Mouse (Mus musculus) lung, adult 2 months (tissue): ENCODE measurements at regions not wholly inside any gene's neighbourhood (a gene's known extent, or its start where the extent isn't known, plus 50 kb on each side); places are given as distances from the start of the nearest gene placed in this dataset.

Experiments used
- CTCF ChIP-seq: fragments of 200-500 bp; IDR thresholded peaks from 2 replicates; pipeline ENCODE4 v1.5.1; 2011; ENCODE audit warnings: mild to moderate bottlenecking, low read length, control low read depth; ENCODE audit not compliant: insufficient read depth
- POLR2A ChIP-seq: fragments of 200-500 bp; IDR thresholded peaks from 2 replicates; pipeline ENCODE4 v1.6.1; 2011; ENCODE audit warnings: low read depth, mild to moderate bottlenecking, control low read depth, low read length, borderline replicate concordance; ENCODE audit errors: extremely low read depth

DNA sequence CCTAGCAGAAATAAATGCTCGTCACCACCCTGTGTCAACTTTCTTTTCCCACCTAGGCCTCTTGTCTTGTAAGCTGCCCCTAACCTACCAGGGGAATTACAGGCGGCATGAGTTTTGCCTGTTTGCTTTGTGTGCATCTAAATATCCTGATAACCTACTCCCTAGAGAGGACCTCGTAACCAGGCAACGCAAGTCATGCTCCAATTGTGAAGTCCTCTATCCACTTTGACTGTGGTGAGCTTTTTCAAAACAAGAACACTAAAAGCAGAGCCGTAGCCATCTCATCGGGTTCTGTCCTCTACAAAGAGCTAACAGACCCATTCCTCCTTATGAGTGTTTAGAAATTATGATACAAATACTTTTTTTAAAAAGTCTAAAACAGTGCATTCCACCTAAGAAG, 88.1 kb upstream of the Ccdc122 start:
- TF ChIP-seq POLR2A (no peak), CTCF (no peak)
